Mouse (Mus musculus): ENCODE measurements around the gene 6430571L13Rik. TPM values are rescaled to one million over a fixed set of nuclear protein-coding genes. Genes with fewer than 3 reads are reported as not detected.

6430571L13Rik gene
- total and polyA plus RNA-seq, 3 experiments = 0.09 to 0.72 (median 0.11) TPM

- H3K36me3 ChIP-seq (replicated peaks in 1 of 2; ENCODE audit: control insufficient read depth in 1 of 2, insufficient read depth in 1 of 2, low read length in 1 of 2) = peaks cover 25 to 66% of the 10 kb centered on the region in 2 experiments
- no peak for DNase-seq (ENCODE audit: extremely low read depth)
- no peak overlapping the region for H3K4me2 ChIP-seq (ENCODE audit: insufficient read depth, low read depth, poor library complexity, severe bottlenecking)
- peaks cover 0 to 41% of the 10 kb centered on the region in 2 experiments; a peak in 2 of 4 replicates for H3K4me1 ChIP-seq (ENCODE audit: control insufficient read depth in 1 of 2, insufficient read depth in 2 of 2)
- H3K4me3 ChIP-seq (replicated peaks in 1 of 3; ENCODE audit: low read depth in 2 of 3, low read length in 2 of 3, poor library complexity in 1 of 3) = no peak overlapping the region
- no peaks in the 10 kb centered on the region for H3K79me2 ChIP-seq (replicated peaks; ENCODE audit: control insufficient read depth, extremely low read depth, insufficient read depth, poor library complexity, severe bottlenecking)
- dilution Hi-C loops (cut with MboI; ENCODE audit: extremely low pct_ligation_motif_present, extremely low pct_unique_long_range_greater_than_20kb, low sequenced_read_pairs) = no loop called here
- no peak overlapping the region for H3K27ac ChIP-seq (ENCODE audit: insufficient read depth, low read depth)
- H3K27me3 ChIP-seq (replicated peaks) = no peaks in the 10 kb centered on the region
- in situ Hi-C loops (cut with MboI; ENCODE audit: low pct_ligation_motif_present, low pct_unique_long_range_greater_than_20kb, low sequenced_read_pairs) = no loop called here
- TF ChIP-seq RAD21 (IDR thresholded peaks at IDR 0.05; ENCODE audit: low read depth, low read length) (no peak), KAT2A (IDR thresholded peaks at IDR 0.05; ENCODE audit: insufficient replicate concordance, low read length) (no peak), MXI1 (IDR thresholded peaks at IDR 0.05; ENCODE audit: low read depth, low read length) (no peak), MEF2A (IDR thresholded peaks at IDR 0.05; ENCODE audit: borderline replicate concordance, low read depth, low read length) (no peak), USF1 (IDR thresholded peaks at IDR 0.05; ENCODE audit: low read depth, low read length) (no peak), POLR2AphosphoS2 (IDR thresholded peaks at IDR 0.05; ENCODE audit: low read depth, low read length) (no peak), NRF1 (IDR thresholded peaks at IDR 0.05; ENCODE audit: low read depth, low read length) (no peak), IRF4 (IDR thresholded peaks at IDR 0.05; ENCODE audit: low read depth, low read length) (no peak), POLR2A (IDR thresholded peaks at IDR 0.05; ENCODE audit: low read depth, low read length) (no peak), USF2 (conservative IDR thresholded peaks at IDR 0.05; ENCODE audit: low read depth, low read length) (no peak), JUN (IDR thresholded peaks at IDR 0.05; ENCODE audit: insufficient read depth, low read depth, low read length) (no peak), TBP (conservative IDR thresholded peaks at IDR 0.05; ENCODE audit: low read depth, low read length) (no peak), TCF12 (IDR thresholded peaks at IDR 0.05; ENCODE audit: low read depth, low read length) (no peak), ZNF384 (IDR thresholded peaks at IDR 0.05; ENCODE audit: low read depth, low read length) (no peak), MAZ (IDR thresholded peaks at IDR 0.05; ENCODE audit: low read depth, low read length) (no peak), RCOR1 (conservative IDR thresholded peaks at IDR 0.05; ENCODE audit: low read depth, low read length) (no peak), PAX5 (IDR thresholded peaks at IDR 0.05; ENCODE audit: low read length) (no peak)
- H3K9ac ChIP-seq (ENCODE audit: insufficient read depth, low read depth) = no peak overlapping the region
- no peaks in the 10 kb centered on the region for H3K9me3 ChIP-seq (replicated peaks; ENCODE audit: low read length)
Measured at GRCm38 (mm10) chr9:107327879-107328620, 12.4 kb upstream of the 6430571L13Rik start.

- dilution Hi-C loops (cut with MboI; ENCODE audit: extremely low pct_ligation_motif_present, extremely low pct_unique_long_range_greater_than_20kb, low sequenced_read_pairs) = no loop called here
- TF ChIP-seq NELFE (IDR thresholded peaks at IDR 0.05; ENCODE audit: low read depth, low read length) (no peak), TBP (conservative IDR thresholded peaks at IDR 0.05; ENCODE audit: low read depth, low read length) (no peak), MAX (IDR thresholded peaks at IDR 0.05; ENCODE audit: low read length) (no peak), POLR2A (IDR thresholded peaks at IDR 0.05; ENCODE audit: low read depth, low read length) (no peak), NRF1 (IDR thresholded peaks at IDR 0.05; ENCODE audit: low read depth, low read length) (no peak), RAD21 (IDR thresholded peaks at IDR 0.05; ENCODE audit: low read depth, low read length) (no peak), MYC (IDR thresholded peaks at IDR 0.05; ENCODE audit: low read depth, low read length) (no peak)
- peaks cover 18 to 39% of the 10 kb centered on the region in 2 experiments for H3K4me1 ChIP-seq (ENCODE audit: control insufficient read depth in 1 of 2, insufficient read depth in 2 of 2)
Measured at GRCm38 (mm10) chr9:107330791-107331190, 9.6 kb upstream of the 6430571L13Rik start.

More at GRCm38 (mm10) chr9:107330791-107331190, 9.6 kb upstream of the 6430571L13Rik start:
- no peak for DNase-seq (ENCODE audit: extremely low read depth)
- H3K4me2 ChIP-seq (ENCODE audit: insufficient read depth, low read depth, poor library complexity, severe bottlenecking) = no peak overlapping the region
- no peak overlapping the region for H3K27ac ChIP-seq (ENCODE audit: insufficient read depth, low read depth)
- no peaks in the 10 kb centered on the region for H3K9me3 ChIP-seq (replicated peaks; ENCODE audit: low read length)
- no peaks in the 10 kb centered on the region for H3K79me2 ChIP-seq (replicated peaks; ENCODE audit: control insufficient read depth, extremely low read depth, insufficient read depth, poor library complexity, severe bottlenecking)
- peaks cover 25 to 93% of the 10 kb centered on the region in 2 experiments for H3K36me3 ChIP-seq (replicated peaks in 1 of 2; ENCODE audit: control insufficient read depth in 1 of 2, insufficient read depth in 1 of 2, low read length in 1 of 2)
- in situ Hi-C loops (cut with MboI; ENCODE audit: low pct_ligation_motif_present, low pct_unique_long_range_greater_than_20kb, low sequenced_read_pairs) = no loop called here
- no peak overlapping the region for H3K4me3 ChIP-seq (replicated peaks in 1 of 3; ENCODE audit: low read depth in 2 of 3, low read length in 2 of 3, poor library complexity in 1 of 3)
- no peaks in the 10 kb centered on the region for H3K27me3 ChIP-seq (replicated peaks)
- no peak overlapping the region for H3K9ac ChIP-seq (ENCODE audit: insufficient read depth, low read depth)

Data from CH12.LX (cell line).